In genomic region chr3:89764119-89764724, GRCm38 (mm10) we compare ENCODE assay signal across 8 mouse cellular contexts. TPM values are rescaled to one million over a fixed set of nuclear protein-coding genes. Genes with fewer than 3 reads are reported as not detected.
DNase-seq lines count a peak whose midpoint lies in the region; ATAC-seq lines count a peak whose summit lies in the region.

Gene Chrnb2, minus strand, starts transcription at chr3:89764632.

- under 1% methylated on average over 36 of the region's 36 CpGs for WGBS in embryonic facial prominence, embryonic 13.5 days
- under 1% methylated on average over 36 of the region's 36 CpGs for WGBS in limb, embryonic 15.5 days
- WGBS in midbrain, embryonic 16.5 days, result 1% methylated on average over 35 of the region's 36 CpGs

- H3K27me3 ChIP-seq in embryonic facial prominence, embryonic 13.5 days, result peaks cover 15% of the 10 kb centered on the region
- peaks cover 27% of the 10 kb centered on the region for H3K27me3 ChIP-seq in limb, embryonic 15.5 days
- H3K27me3 ChIP-seq in midbrain, embryonic 16.5 days (ENCODE audit: control insufficient read depth, insufficient read depth, low read depth, low read length), result no peaks in the 10 kb centered on the region

- H3K9ac ChIP-seq in embryonic facial prominence, embryonic 13.5 days, result no peak within 1 kb of the TSS
- H3K9ac ChIP-seq in limb, embryonic 15.5 days, result no peak within 1 kb of the TSS
- peak within 1 kb of the TSS; percentile 73 for H3K9ac ChIP-seq in midbrain, embryonic 16.5 days (ENCODE audit: low read depth, low read length)

- H3K9me3 ChIP-seq in embryonic facial prominence, embryonic 13.5 days, result no peaks in the 10 kb centered on the region
- H3K9me3 ChIP-seq in limb, embryonic 15.5 days, result no peaks in the 10 kb centered on the region
- no peaks in the 10 kb centered on the region for H3K9me3 ChIP-seq in midbrain, embryonic 16.5 days (replicated peaks; ENCODE audit: control insufficient read depth, low read length, poor library complexity, severe bottlenecking)

- peak; percentile 40 to 52 for DNase-seq in urinary bladder, adult 18-20 months (ENCODE audit: low spot score in 2 of 2)
- DNase-seq in urinary bladder, postnatal 10 days (ENCODE audit: low spot score), result no peak
- peak; percentile 34 to 39 for DNase-seq in heart, adult 9 months (ENCODE audit: low spot score in 2 of 2)
- peak; percentile 76 for DNase-seq in kidney, adult 18-20 months
- DNase-seq in spleen, postnatal 14 days (ENCODE audit: low spot score in 2 of 2), result peak; percentile 40 to 65

- peak within 1 kb of the TSS; percentile 52 for H3K4me2 ChIP-seq in embryonic facial prominence, embryonic 13.5 days
- H3K4me2 ChIP-seq in limb, embryonic 15.5 days, result peak within 1 kb of the TSS; percentile 37
- peak within 1 kb of the TSS; percentile 71 for H3K4me2 ChIP-seq in midbrain, embryonic 16.5 days (ENCODE audit: low read length)

- peak within 1 kb of the TSS; percentile 26 for H3K4me3 ChIP-seq in embryonic facial prominence, embryonic 13.5 days
- H3K4me3 ChIP-seq in limb, embryonic 15.5 days, result 0 out of 2 replicates have a peak within 1 kb of the TSS, but pooled peaks have one; percentile 13
- peak within 1 kb of the TSS; percentile 65 for H3K4me3 ChIP-seq in midbrain, embryonic 16.5 days (ENCODE audit: low read depth, low read length)

- H3K27ac ChIP-seq in embryonic facial prominence, embryonic 13.5 days, result no peak within 1 kb of the TSS
- no peak within 1 kb of the TSS for H3K27ac ChIP-seq in limb, embryonic 15.5 days
- peak within 1 kb of the TSS; percentile 88 for H3K27ac ChIP-seq in midbrain, embryonic 16.5 days (ENCODE audit: low read length)

- H3K36me3 ChIP-seq in embryonic facial prominence, embryonic 13.5 days, result no peaks in the 10 kb centered on the region
- no peaks in the 10 kb centered on the region for H3K36me3 ChIP-seq in limb, embryonic 15.5 days
- H3K36me3 ChIP-seq in midbrain, embryonic 16.5 days (ENCODE audit: control insufficient read depth, insufficient read depth, low read length), result peaks cover 11% of the 10 kb centered on the region; the same call in 1 of the 2 replicates

- peaks cover 10% of the 10 kb centered on the region for H3K4me1 ChIP-seq in embryonic facial prominence, embryonic 13.5 days
- peaks cover 8% of the 10 kb centered on the region for H3K4me1 ChIP-seq in limb, embryonic 15.5 days
- peaks cover 33% of the 10 kb centered on the region for H3K4me1 ChIP-seq in midbrain, embryonic 16.5 days (ENCODE audit: control insufficient read depth, insufficient read depth, low read length)

- 0 out of 2 replicates have a peak, but pooled peaks have one; percentile 74 for ATAC-seq in embryonic facial prominence, embryonic 13.5 days (ENCODE audit: insufficient number of reproducible peaks, insufficient read depth, low FRiP score, low TSS enrichment, low read depth)
- peak; percentile 83 for ATAC-seq in limb, embryonic 15.5 days (ENCODE audit: insufficient number of reproducible peaks, low FRiP score, low TSS enrichment, low read depth)
- peak; percentile 79 for ATAC-seq in midbrain, embryonic 16.5 days

RNA-seq across cellular contexts. Expression of gene Chrnb2, which starts in this region (rescaled TPM):
- 1.1 and 1.3 TPM in 2 replicates for polyA plus RNA-seq in embryonic facial prominence, embryonic 13.5 days (2015; fragmentation: Nextera tagmentation; extraction: Ambion mirVana)
- polyA plus RNA-seq in limb, embryonic 15.5 days (2015; fragmentation: Nextera tagmentation; extraction: Ambion mirVana), result 0.22 and 0.37 TPM in 2 replicates
- 31.5 and 33.6 TPM in 2 replicates for polyA plus RNA-seq in midbrain, embryonic 16.5 days (2015; fragmentation: Nextera tagmentation; extraction: Ambion mirVana)

Comparison
In these comparisons a context has a peak if more than half of its experiments do, and no peak if none do; other contexts are left out.
1. RNA of gene Chrnb2 (polyA plus RNA-seq): 31.5 to 33.6 TPM in midbrain, embryonic 16.5 days; 1.1 to 1.3 TPM in embryonic facial prominence, embryonic 13.5 days and 0.22 to 0.37 TPM in limb, embryonic 15.5 days; every median in the first group is over 10 times any median in the second.
2. Peak in ATAC-seq, H3K4me3 ChIP-seq and H3K4me2 ChIP-seq in limb, embryonic 15.5 days; RNA of the gene not detected or under 1 TPM.
3. H3K4me3 ChIP-seq: peak in every context shown above with its lines; median percentile 65 in midbrain, embryonic 16.5 days; 26 in embryonic facial prominence, embryonic 13.5 days; 13 in limb, embryonic 15.5 days.
4. Peak in every context shown above with its lines, with median percentiles within 50 percentile points of each other: ATAC-seq and H3K4me2 ChIP-seq.